Mouse (Mus musculus) right cerebral cortex, adult 2 months (tissue): Measurements from ENCODE around the gene Grip2.

Experiments used
- DNase-seq, 2 experiments: peaks; one replicate each; pipeline ENCODE4 v3.0.0; 2021 to 2022; ENCODE audit warnings: low spot score in 2 of 2

The Grip2 gene

DNA sequence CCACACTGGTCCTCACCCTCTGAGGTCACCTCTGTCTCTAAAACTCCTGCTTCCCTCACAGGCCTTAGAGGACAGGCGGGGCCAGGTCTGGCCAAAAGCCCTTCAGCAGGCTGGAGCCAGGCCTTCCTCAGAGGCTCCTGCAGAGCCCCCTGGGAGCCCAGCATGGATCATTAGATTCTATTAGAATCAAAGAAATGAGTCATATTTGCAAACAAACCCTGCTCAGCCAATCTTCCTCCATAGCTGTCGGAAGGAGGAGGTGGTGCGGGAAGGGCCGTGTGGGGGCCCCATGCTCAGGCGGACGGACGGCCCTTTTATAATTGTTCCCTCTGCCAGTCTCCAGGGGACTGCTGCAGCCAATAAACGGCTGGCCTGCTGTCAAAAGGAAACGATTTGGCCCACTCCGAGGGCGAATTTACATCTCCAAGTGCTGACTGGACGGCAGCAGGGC is 97.3 kb downstream of the Grip2 start:
- DNase-seq: peak; percentile 48 to 63

DNA sequence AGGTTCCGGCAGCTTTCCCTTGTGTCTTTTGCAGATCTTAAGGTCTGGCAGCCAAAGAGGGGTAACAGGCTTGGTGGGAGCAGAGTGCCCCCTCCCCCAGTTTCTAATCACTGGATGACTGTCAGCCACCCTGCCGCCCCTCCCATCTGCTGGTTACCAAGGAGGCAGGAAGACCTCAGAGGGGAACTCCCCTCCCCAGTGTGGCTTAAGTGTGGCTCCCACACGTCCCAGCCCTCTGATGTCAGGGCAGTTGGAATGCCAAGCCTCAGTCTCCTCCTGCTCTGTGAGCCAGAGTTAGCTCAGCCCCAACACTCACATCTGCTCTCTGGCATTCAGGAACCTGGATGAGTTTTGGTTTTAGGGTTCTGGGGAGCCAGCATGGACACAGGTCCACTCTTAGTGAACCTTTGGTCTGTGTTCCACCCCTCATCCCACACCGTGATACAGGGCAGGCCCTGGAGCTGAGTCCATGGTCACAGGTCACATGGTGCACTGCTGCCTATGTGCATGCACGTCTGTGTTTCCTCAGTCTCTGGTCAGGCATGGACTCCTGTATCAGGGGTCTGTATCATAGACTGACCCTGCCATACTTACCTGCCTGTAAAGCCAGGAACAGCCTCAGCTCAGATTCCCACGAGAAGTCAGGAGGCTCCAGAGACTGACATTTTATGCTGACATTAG is 98.0 kb downstream of the Grip2 start:
- no peak for DNase-seq

DNA sequence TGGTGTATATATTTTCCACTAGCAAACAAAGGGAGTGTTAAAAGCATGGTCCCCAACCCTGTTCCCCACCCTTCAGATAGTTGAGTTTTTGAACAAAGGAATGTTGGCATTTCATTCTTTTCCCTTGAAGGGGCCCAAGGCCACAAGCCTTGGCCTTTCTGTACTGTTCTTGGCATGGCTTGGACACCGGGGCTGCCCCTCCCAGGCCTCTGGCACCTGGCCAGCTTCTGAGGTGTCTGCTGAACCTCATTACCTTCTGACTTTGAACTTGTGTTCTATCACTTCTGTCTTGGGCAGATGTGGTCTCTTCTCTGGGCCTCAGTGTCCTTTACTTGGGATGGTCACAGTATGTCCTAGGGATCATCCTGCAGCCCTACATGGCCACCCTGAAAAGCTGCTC is 99.7 kb downstream of the Grip2 start:
- no peak for DNase-seq

DNA sequence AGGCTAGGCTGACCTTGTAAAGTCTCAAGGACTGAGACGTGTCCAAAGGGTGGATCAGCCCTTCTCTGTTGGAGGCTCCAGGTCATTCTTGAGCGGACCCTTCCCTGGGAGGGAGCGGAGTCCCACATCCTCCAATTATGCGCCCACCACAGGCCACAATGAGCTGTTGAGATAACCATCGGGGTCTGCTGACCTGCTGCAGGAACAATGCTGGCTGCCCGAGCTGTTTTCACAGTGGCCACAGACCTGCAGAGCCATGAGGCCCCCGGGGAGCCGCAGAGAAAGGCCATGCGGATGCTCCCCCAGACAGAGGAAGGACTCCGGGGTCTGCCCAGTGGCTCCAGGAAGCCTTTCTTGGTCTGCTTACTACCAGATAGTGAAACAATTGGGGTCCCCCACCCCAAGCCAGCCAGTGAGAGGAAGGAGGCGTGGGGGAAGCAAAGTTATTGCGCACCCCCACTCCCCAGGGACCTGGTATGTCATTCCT is 105.8 kb downstream of the Grip2 start:
- no peak for DNase-seq

DNA sequence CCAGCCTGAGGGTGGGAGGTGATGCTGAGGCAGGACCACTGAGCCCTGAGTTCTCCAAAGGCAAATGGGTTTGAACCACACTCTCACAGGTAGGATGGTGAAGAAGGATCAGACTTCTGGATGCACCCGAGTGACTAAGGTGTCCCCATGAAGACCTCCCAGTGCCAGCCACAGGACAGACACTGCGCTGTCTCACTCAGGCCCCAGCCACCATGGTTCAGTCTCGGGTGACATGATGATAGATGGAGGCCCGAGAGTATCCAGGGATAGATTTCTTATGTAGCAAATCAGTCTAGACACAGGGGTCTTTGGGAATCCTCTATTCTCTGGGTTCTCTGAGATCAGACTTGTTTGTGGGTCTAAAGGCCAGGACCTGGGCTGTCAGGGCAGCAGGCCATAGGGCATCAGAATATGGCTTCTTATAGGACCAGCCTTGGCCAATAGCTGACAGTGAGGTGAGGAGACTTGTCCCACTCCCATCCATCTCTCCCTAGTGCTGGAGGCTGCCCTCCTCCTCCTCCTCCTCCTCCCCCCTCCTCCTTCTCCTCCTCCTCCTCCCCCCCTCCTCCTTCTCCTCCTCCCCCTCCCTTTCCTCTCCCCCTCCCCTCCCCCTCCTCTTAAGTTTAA is 106.3 kb downstream of the Grip2 start:
- no peak for DNase-seq

DNA sequence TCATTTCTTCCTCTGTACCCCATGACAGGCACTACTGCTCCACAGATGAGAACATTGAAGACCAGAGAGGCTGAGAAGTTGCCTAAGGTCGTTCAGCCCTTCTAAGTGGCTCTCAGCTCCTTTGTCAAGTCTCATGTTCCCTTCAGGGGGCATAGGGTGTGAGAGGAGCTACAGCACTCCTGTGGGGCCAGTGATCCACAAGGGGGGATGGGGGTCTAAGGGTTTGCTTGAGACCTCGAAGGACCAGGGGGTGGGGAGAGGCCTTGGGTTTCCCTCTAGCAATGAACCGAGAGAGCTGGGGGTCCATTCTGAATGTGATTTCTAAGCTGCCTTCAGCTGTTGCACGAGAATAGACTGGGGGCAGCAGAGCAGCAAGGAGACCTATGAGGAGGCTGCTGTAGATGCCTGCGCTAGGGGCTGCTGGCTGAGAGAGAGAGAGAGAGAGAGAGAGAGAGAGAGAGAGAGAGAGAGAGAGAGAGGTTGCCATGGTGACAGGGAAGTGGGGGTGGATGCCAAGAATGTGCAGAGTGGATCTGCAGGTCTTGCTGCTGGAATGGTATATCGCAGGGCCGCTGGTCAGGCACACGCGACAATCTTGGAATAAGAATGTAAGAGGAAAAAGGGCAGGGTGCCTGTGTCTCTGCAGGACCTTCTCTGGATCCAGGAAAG is 107.1 kb downstream of the Grip2 start:
- DNase-seq: peak; percentile 68 to 71

DNA sequence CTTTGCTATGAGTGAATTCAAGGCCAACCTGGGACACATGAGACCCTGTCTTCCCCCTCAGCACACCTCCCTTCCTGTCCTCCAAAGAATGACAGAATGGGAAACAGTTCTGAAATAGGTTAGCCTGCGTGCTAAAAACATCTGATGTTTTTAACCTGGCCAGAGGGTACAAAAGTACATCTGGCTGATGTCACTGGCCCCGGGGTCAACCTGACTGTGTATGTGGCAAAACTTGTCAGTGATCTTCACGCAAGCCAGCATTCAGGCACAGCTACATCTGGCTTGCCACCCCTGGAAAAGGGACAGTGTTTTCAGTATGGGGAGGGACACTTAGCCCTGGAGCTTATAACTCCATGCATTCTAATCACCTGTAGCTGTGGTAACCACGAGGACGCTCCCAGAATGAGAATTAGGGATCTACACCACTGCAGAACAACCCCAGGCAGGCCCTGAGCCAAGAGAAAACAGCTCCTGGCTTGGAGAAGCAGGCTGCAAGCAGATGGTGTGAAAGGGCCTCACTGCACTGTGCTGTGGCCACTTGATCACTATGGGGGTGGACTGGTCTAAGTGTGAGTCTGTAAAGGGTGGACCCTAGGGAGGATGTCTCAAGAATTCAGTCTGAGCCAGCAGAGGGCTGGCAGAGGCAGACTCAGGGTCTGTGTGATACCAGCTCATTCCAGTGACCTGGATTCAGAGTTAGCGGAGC is 107.9 kb downstream of the Grip2 start:
- DNase-seq: peak; percentile 68 to 79

DNA sequence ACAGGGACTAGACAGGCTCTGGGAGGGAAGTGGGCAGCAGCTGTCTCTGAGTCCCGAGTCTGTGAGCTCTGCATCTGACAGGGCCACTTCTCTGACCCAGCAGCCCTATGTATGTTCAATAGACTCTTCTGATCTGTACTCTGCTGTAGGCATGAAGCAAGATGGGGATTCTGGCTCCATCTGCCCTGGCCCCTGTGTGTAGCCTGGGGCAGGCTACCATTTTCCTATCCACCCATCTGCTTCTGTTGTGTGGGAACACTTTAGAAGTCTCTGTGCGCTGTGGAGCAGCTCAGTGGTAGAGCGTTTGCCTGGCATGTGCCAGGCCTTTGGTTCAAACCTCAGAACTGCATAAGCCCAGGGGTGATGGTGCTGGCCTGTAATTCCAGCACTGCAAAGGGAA is 108.4 kb downstream of the Grip2 start:
- no peak for DNase-seq

DNA sequence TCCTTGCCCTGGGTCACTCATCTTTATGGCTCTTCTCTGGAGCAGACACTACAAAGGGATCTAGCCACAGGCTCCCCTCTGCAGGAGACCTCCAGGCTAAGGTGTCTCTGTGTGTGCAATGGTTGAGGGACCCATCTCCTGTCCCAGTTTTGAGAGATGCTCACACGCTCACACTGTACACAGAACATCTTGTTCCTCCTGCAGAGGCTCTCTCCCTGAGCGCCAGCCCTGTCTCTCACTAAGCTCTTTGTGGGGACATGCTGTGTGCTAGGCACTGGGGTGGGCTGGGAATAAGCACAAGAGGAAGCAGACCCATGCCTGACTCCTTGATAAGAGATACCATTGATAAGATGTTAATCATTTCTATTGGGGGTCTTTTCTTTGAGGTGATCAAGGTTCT is 109.0 kb downstream of the Grip2 start:
- DNase-seq: no peak

DNA sequence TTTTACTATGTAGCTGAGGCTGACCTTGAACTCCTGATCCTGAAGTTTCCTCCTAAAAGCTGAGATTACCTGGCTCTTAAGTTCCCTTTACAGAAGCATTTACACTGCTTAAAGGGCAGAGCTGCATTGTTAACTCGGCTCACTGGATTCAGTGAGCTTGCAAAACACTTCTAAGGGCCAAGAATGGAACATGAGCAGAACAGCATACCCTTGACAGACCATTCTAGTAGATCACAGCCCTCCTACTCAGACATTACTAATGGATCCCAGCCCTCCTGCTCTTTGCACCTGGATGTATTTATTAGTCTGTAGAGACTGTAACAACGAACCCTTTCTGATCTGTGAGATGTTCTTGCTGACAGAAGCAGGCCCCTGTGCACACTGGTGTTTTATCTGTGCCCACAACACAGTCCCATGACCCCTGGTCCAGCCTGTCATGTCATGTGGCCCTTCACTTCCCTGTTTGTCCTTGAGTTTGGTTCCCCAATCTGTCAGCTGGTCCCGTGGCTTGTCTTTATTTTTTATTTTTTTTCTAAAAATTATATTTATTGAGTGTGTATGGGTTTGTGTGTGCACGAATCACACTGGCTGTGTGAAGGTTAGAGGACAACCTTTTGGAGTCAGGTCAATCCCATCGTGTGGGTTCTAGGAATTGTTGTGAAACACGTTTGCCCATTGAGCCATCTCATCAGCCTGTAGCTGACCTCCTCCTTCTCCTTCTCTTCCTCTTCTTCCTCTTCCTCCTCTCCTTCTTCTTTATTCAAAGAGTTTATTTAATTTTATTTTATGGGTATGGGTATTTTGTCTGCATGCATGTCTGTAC is 110.9 kb downstream of the Grip2 start:
- no peak for DNase-seq

DNA sequence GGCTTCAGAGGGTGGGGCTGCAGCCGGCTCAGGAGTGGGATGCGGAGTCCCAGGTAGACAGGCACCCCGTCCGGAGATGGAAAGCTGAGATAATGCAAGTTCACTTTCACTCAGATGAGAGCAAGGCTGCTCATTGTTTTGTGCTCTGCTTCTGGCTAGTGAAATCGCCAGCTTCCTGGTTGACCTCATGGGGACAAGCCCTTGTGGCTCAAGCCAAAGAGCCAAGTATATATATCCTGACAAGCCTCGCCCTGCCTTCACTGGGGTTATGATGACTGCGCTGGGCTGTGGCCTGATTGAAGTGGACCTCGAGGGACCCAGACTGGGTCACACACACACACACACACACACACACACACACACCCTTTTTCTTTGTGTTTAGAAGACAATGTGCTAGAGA is 112.0 kb downstream of the Grip2 start:
- DNase-seq: no peak

DNA sequence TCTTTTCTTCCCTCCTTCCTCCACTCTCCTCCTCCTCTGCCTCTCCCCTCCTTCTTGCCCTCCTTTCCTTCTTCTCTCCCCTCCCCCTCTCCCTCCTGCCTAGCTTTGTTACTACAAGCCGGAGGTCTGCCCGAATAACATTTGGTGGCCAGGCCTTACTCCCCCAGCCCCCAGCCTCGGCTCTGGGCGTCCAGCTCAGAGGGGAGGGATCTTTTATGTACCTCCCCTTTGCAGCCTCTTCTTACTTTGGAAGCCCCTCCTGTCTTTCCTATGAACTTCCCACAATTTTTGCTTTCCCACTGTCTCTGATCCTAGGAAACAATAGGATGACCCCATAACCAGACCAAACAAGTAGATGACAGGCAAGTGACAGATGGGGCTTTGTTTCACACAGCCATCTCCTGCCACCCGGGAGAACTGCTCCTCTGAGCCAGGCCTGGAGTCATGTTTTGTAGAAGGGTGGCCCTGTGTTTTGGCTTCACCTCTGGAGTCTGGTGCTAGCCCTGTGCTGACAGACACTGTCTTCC is 113.6 kb downstream of the Grip2 start:
- DNase-seq: no peak

DNA sequence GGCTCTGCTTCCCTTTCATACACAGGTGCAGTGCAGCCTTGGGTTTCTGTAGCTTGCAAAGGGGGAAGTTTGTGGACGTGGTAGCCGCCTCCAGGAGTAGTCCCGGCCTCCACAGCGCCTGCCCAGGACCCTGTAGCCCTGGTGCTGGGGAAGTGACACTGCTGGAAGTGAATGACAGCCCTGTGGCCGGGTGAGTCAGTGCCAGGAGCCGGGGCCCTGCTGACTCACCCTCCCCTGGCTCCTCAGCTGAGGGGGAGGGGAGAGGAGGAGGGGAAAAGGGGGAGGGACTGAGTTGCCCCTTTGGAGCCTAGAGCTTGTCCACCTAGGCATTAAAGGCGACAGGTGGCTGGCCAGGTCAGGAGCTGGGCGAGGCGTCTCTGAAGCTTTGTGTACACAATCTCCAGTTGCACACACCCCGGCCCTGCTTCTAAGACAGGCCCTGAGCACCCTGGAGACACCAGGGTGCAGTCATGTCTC is 114.2 kb downstream of the Grip2 start:
- peak in 1 of 2 experiments; percentile 47 for DNase-seq

DNA sequence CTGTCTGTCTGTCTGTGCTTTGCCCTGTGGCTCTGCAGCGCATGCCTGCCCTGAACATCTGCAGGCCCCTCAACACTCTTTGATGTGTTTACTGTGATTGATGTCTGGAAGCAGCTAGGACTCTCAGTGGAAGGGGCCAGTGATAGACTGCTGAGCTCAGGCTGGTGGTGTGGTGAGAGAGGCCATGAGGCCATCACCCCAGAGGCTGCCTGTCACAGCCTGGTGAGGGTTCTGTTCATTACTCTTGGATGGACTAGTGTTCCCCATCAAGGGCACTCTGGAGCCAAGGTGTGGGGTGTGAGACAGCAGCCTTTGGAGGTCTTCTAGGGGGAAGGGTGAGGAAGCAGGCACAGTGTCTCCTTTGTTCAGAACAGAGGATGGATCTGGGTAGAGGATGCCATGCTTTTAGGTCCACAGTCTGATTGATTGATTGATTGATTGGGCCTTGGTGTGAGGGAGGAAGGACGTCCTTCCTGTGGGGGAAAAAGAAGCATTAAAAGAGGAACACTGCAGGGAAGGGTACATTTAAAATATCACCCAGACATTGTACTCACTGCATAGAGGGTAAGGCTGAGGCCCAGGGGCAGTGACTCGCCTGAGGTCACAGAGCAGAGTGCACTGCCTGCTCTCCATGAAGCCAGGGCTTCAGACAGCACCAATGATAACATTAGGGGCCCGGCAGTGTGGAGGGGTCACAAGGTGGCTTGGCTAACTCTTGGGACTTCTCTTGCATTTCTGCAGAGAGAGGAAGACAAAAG is 114.8 kb downstream of the Grip2 start:
- no peak for DNase-seq
